Mouse (Mus musculus) retina, embryonic 14.5 days (tissue): ENCODE data around the gene Rabl3.
A peak's percentile ranks its signal among the peaks of the same experiment; 100 is the strongest.

Experiments used
- DNase-seq: peaks from one replicate; pipeline ENCODE4 v3.0.0-alpha.2; 2015; ENCODE audit warnings: low spot score

Gene Rabl3

GRCm38 (mm10) chr16:37539611-37540580 is at the start of gene Rabl3, which contains the start of gene Gtf2e1:
Rabl3 (plus strand) TSS chr16:37539885.
Gtf2e1 (minus strand) TSS chr16:37539789.
- peak; percentile 97 for DNase-seq

GRCm38 (mm10) chr16:37495017-37495416 is 44.7 kb upstream of the Rabl3 start:
- DNase-seq: no peak

GRCm38 (mm10) chr16:37498581-37498980 is 41.1 kb upstream of the Rabl3 start:
- no peak for DNase-seq

GRCm38 (mm10) chr16:37504517-37504916 is 35.2 kb upstream of the Rabl3 start:
- no peak for DNase-seq

- no peak for DNase-seq
Observed at GRCm38 (mm10) chr16:37506751-37507150, 32.9 kb upstream of the Rabl3 start.

GRCm38 (mm10) chr16:37511489-37511888 is 28.2 kb upstream of the Rabl3 start:
- peak; percentile 8 for DNase-seq

GRCm38 (mm10) chr16:37514644-37515043 is 25.0 kb upstream of the Rabl3 start:
- DNase-seq: no peak

- DNase-seq: no peak
Observed at GRCm38 (mm10) chr16:37516376-37516993, 23.2 kb upstream of the Rabl3 start.

GRCm38 (mm10) chr16:37517596-37518211 is 22.0 kb upstream of the Rabl3 start:
- DNase-seq: no peak

GRCm38 (mm10) chr16:37518662-37519061 is 21.0 kb upstream of the Rabl3 start:
- DNase-seq: no peak

- DNase-seq: no peak
Observed at GRCm38 (mm10) chr16:37519721-37520120, 20.0 kb upstream of the Rabl3 start.

- DNase-seq: no peak
Observed at GRCm38 (mm10) chr16:37520190-37521040, 19.3 kb upstream of the Rabl3 start.

- DNase-seq: no peak
Observed at GRCm38 (mm10) chr16:37522100-37522697, 17.5 kb upstream of the Rabl3 start.

GRCm38 (mm10) chr16:37525121-37525520 is 14.6 kb upstream of the Rabl3 start:
- no peak for DNase-seq

- no peak for DNase-seq
Observed at GRCm38 (mm10) chr16:37526688-37527223, 12.9 kb upstream of the Rabl3 start.

GRCm38 (mm10) chr16:37530170-37530569 is 9.5 kb upstream of the Rabl3 start:
- no peak for DNase-seq

GRCm38 (mm10) chr16:37532046-37532445 is 7.6 kb upstream of the Rabl3 start:
- DNase-seq: no peak

GRCm38 (mm10) chr16:37533369-37534068 is 6.2 kb upstream of the Rabl3 start:
- no peak for DNase-seq

- DNase-seq: no peak
Observed at GRCm38 (mm10) chr16:37539240-37539610, 460 bp upstream of the Rabl3 start.

GRCm38 (mm10) chr16:37540776-37541175 is 1.1 kb downstream of the Rabl3 start:
- DNase-seq: no peak
